In the genomic region with DNA sequence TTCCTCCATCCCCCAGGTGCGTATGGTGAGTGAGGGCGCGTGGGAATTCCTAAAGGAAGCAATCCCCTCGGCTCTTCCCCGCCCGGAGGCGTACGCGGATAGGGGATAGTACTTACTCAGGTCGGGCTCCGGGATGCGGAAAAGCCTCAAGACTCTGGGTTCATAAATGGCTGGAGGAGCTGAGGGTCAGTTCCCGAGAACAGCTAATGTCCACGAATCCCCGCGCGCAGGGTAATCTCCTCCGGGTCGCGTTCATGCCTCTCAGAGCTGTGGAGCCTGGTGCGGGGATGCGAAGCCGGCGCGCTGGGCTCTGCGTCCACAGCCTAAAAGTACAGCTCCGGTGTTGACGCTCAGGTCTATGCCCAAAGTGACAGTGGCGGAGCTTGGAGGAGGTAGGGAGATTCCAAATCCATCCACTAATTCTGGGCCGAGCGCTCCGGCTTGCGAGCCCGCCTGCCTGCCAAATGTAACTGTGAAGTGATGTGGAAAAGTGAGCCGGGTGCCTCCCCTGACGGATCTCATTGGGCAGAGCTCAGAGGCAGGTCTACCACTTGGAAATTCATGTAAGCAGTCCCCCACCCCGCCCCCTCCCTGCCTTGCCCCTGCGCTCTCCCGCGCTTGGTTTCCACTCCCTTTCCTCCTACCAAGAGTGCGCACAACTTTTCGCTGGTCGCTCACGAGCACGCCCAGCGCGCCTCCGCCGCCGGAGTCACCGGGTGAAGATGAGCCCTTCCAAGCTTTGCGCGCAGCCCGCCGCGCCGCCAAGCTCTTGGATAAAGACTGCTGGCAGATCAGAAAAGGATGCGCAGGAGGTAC, we compare ENCODE assay signal across 8 mouse cellular contexts. TPM values are rescaled to one million over a fixed set of nuclear protein-coding genes. Genes with fewer than 3 reads are reported as not detected.
DNase-seq lines count a peak whose midpoint lies in the region; ATAC-seq and TF ChIP-seq lines count a peak whose summit lies in the region.

A gene (minus strand): TSS at position 506 of the 816 bp plus-strand sequence.

- no peak for TF ChIP-seq CTCF in lung, postnatal 0 days (IDR thresholded peaks at IDR 0.05)

- intact Hi-C loops in heart, postnatal 36 days (cut with DNase I) = no loop called here
- intact Hi-C loops in left cerebral cortex, postnatal 14 days (cut with DNase I) = loop anchor here (10.0 kb wide), 1 partner anchor 191 kb away; no protein-coding TSS in a partner anchor

- peak; percentile 49 for ATAC-seq in lung, postnatal 0 days
- peak; percentile 87 for ATAC-seq in embryonic facial prominence, embryonic 13.5 days (ENCODE audit: insufficient number of reproducible peaks, insufficient read depth, low FRiP score, low TSS enrichment, low read depth)
- ATAC-seq in neural tube, embryonic 14.5 days (ENCODE audit: low read depth) = peak; percentile 79
- ATAC-seq in megakaryocyte-erythroid progenitor cell, adult 5-6 weeks (replicated peaks; ENCODE audit: low FRiP score, low TSS enrichment, poor library complexity, severe bottlenecking) = no peak

- no peak within 1 kb of the TSS for H3K9ac ChIP-seq in lung, postnatal 0 days (replicated peaks; ENCODE audit: low read depth)
- H3K9ac ChIP-seq in embryonic facial prominence, embryonic 13.5 days = peak within 1 kb of the TSS; percentile 49
- H3K9ac ChIP-seq in neural tube, embryonic 14.5 days (replicated peaks; ENCODE audit: low read depth, low read length) = peak within 1 kb of the TSS; percentile 76

- no peaks in the 10 kb centered on the region for H3K36me3 ChIP-seq in lung, postnatal 0 days (ENCODE audit: insufficient read depth, low read length)
- H3K36me3 ChIP-seq in embryonic facial prominence, embryonic 13.5 days = no peaks in the 10 kb centered on the region
- H3K36me3 ChIP-seq in neural tube, embryonic 14.5 days (ENCODE audit: control insufficient read depth, insufficient read depth, low read length) = no peaks in the 10 kb centered on the region

- H3K9me3 ChIP-seq in lung, postnatal 0 days (ENCODE audit: low read length) = no peaks in the 10 kb centered on the region
- H3K9me3 ChIP-seq in embryonic facial prominence, embryonic 13.5 days = no peaks in the 10 kb centered on the region
- H3K9me3 ChIP-seq in neural tube, embryonic 14.5 days (ENCODE audit: control insufficient read depth, low read length) = no peaks in the 10 kb centered on the region

- peak within 1 kb of the TSS; percentile 36 for H3K4me3 ChIP-seq in lung, postnatal 0 days (ENCODE audit: low read depth, low read length)
- H3K4me3 ChIP-seq in embryonic facial prominence, embryonic 13.5 days = peak within 1 kb of the TSS; percentile 50
- H3K4me3 ChIP-seq in neural tube, embryonic 14.5 days (ENCODE audit: low read depth, low read length) = peak within 1 kb of the TSS; percentile 63

- H3K4me1 ChIP-seq in lung, postnatal 0 days (ENCODE audit: insufficient read depth, low read depth, low read length) = no peaks in the 10 kb centered on the region
- H3K4me1 ChIP-seq in embryonic facial prominence, embryonic 13.5 days = peaks cover 19% of the 10 kb centered on the region
- H3K4me1 ChIP-seq in neural tube, embryonic 14.5 days (ENCODE audit: control insufficient read depth, insufficient read depth, low read length) = no peaks in the 10 kb centered on the region

- 1% methylated on average over 56 of the region's 58 CpGs for WGBS in lung, postnatal 0 days
- under 1% methylated on average over 58 of the region's 58 CpGs for WGBS in embryonic facial prominence, embryonic 13.5 days
- WGBS in neural tube, embryonic 14.5 days = under 1% methylated on average over 58 of the region's 58 CpGs

- no peak for TF ChIP-seq EP300 in lung, postnatal 0 days (IDR thresholded peaks at IDR 0.05)

- peak; percentile 29 for DNase-seq in lung, postnatal 0 days (ENCODE audit: low spot score)
- no peak for DNase-seq in lung, postnatal 36 days
- DNase-seq in heart, postnatal 36 days = peak; percentile 2 to 6
- peak; percentile 78 to 79 for DNase-seq in left cerebral cortex, postnatal 14 days (ENCODE audit: low spot score in 2 of 2)
- DNase-seq in c-Kit-positive CD71-positive TER-119-positive erythroid progenitor cells, embryonic 14.5 days (ENCODE audit: low spot score) = no peak

- H3K4me2 ChIP-seq in lung, postnatal 0 days (replicated peaks; ENCODE audit: low read depth, low read length) = peak within 1 kb of the TSS; percentile 67
- H3K4me2 ChIP-seq in embryonic facial prominence, embryonic 13.5 days = peak within 1 kb of the TSS; percentile 92
- H3K4me2 ChIP-seq in neural tube, embryonic 14.5 days (ENCODE audit: low read depth, low read length) = peak within 1 kb of the TSS; percentile 85

- H3K27me3 ChIP-seq in lung, postnatal 0 days (replicated peaks; ENCODE audit: insufficient read depth, low read length) = peaks cover 8% of the 10 kb centered on the region
- H3K27me3 ChIP-seq in embryonic facial prominence, embryonic 13.5 days = peaks cover 84% of the 10 kb centered on the region
- H3K27me3 ChIP-seq in neural tube, embryonic 14.5 days (ENCODE audit: control insufficient read depth, insufficient read depth, low read length) = no peaks in the 10 kb centered on the region

- H3K27ac ChIP-seq in lung, postnatal 0 days (ENCODE audit: low read length) = no peak within 1 kb of the TSS
- H3K27ac ChIP-seq in embryonic facial prominence, embryonic 13.5 days = no peak within 1 kb of the TSS
- peak within 1 kb of the TSS; percentile 84 for H3K27ac ChIP-seq in neural tube, embryonic 14.5 days (ENCODE audit: low read depth, low read length)

RNA-seq across cellular contexts. Expression of the gene that starts here (rescaled TPM):
- 0.37 TPM in 2 replicates for polyA plus RNA-seq in lung, postnatal 0 days (2015; fragmentation: Nextera tagmentation; extraction: Ambion mirVana)
- 4.5 and 4.7 TPM in 2 replicates for polyA plus RNA-seq in embryonic facial prominence, embryonic 13.5 days (2015; fragmentation: Nextera tagmentation; extraction: Ambion mirVana)
- under 1 TPM; 0.24 to 0.50 TPM for total RNA-seq in heart, postnatal 36 days (2021)
- 10 to 100 TPM; 76.8 to 78.1 TPM for total RNA-seq in left cerebral cortex, postnatal 14 days (2021)
- polyA plus RNA-seq in neural tube, embryonic 14.5 days (2014; fragmentation: Nextera tagmentation; extraction: Ambion mirVana) = 86.7 and 134 TPM in 2 replicates
- total RNA-seq in megakaryocyte-erythroid progenitor cell, adult 5-6 weeks (2014; fragmentation: Nextera tagmentation) = not detected in 2 replicates
- not detected in 2 replicates for total RNA-seq in megakaryocyte-erythroid progenitor cell, adult 5-6 weeks (2017)

Comparison
In these comparisons a context has a peak if more than half of its experiments do, and no peak if none do; other contexts are left out.
1. RNA of the gene that starts here (total RNA-seq): 76.8 to 78.1 TPM in left cerebral cortex, postnatal 14 days; 0.24 to 0.50 TPM in heart, postnatal 36 days and not detected in megakaryocyte-erythroid progenitor cell, adult 5-6 weeks; every median in the first group is over 10 times any median in the second.
2. RNA of the gene that starts here (polyA plus RNA-seq): 86.7 to 134 TPM in neural tube, embryonic 14.5 days; 4.5 to 4.7 TPM in embryonic facial prominence, embryonic 13.5 days and 0.37 TPM in lung, postnatal 0 days; every median in the first group is over 10 times any median in the second.
3. Peak in DNase-seq, ATAC-seq, H3K4me3 ChIP-seq and H3K4me2 ChIP-seq in lung, postnatal 0 days; RNA of the gene not detected or under 1 TPM.
4. Peak in DNase-seq in heart, postnatal 36 days; RNA of the gene not detected or under 1 TPM.
5. DNase-seq: peak in left cerebral cortex, postnatal 14 days (2 of 2); none in lung, postnatal 36 days (single experiment) and c-Kit-positive CD71-positive TER-119-positive erythroid progenitor cells, embryonic 14.5 days (single experiment).
6. Peak in every context shown above with its lines, with median percentiles within 50 percentile points of each other: H3K4me2 ChIP-seq and H3K4me3 ChIP-seq.